Mouse (Mus musculus) layer of hippocampus, adult 9-10 months (tissue): ENCODE data around the gene Zc2hc1c.

Experiments
- DNase-seq: peaks from one replicate; pipeline ENCODE4 v3.0.0; 2022; ENCODE audit warnings: low spot score

Gene Zc2hc1c

DNA sequence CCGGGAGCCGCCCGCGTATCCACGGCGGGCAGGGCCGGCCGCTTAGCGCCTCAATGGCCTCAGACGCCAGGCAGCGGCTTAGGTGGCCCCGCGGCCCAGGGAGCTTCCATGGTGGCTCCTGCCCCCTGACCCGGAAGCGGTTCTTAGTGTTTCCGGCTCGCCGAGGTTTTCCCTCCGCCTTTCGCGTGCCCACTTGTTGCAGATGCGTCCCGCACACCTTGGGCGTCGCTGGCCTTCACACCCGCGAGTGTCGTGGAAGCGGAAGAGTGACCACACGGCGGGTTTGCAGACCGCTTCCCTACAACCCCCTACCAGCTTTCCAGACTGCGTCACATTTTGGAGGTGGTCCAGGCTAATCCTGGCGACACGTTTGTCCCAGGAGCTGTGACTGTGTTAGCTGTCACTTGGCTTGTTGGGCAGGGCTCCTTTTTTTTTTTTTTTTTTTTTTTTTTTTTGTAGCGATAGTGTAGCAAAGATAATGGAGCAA is 50.9 kb downstream of the Zc2hc1c start, which contains the start of gene Nek9:
TSS of gene Nek9 (minus strand) at position 120 of the 487 bp plus-strand sequence.
- DNase-seq: peak; percentile 88

DNA sequence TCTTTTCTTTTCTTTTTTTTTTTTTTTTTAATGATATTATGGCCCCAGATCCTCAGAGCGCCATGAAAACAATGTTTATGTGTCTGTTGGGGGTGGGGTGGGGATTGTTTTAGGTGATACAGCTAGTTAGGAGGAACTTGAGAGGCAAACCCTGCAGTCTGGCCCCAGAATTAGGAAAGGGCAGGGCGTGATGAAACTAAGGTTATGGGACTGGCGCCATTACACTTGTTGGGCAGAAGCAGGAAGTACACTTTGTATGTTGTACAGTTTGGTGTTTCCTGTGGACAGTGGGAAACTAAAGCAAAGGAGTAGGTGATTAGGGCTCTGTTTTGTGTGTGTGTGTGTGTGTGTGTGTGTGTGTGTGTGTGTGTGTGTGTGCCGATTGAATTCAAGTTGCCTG is 51.6 kb downstream of the Zc2hc1c start:
- DNase-seq: no peak

DNA sequence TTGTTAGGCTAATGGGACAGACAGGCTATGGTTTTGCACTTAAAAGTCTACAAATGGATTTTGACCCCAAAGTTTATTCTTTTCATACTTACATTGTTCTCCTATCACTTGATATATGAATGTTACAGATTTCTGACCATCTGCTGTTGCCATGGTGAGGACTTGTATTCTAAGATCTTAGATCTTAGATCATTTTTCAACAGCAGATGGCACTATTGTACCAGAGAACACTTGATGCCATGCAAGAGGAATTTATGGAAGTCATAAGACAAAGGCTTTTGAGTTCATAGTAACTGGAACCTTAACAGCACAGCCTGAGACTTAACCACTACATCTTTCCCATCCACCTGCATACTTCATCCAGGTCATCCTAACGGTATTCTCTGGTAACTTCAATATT is 52.7 kb downstream of the Zc2hc1c start:
- peak; percentile 79 for DNase-seq

DNA sequence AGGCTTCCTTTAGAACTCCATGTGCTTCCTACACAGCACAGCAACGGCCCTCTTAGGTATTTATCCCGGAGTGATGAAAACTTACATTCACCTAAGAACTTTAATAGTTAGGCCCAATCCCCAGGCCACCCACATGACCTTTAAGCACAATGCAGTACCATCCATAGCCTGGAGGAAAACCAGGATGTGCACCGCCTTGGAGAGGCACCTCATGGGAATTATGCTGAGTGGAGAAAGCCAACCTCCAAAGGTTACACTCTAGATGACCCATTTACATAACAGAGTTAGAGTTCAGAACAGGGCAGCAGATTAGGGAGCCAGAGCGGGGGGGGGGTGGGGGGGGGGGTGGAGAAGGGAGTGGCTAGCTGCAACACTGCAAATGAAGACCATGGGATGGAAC is 53.9 kb downstream of the Zc2hc1c start:
- no peak for DNase-seq

DNA sequence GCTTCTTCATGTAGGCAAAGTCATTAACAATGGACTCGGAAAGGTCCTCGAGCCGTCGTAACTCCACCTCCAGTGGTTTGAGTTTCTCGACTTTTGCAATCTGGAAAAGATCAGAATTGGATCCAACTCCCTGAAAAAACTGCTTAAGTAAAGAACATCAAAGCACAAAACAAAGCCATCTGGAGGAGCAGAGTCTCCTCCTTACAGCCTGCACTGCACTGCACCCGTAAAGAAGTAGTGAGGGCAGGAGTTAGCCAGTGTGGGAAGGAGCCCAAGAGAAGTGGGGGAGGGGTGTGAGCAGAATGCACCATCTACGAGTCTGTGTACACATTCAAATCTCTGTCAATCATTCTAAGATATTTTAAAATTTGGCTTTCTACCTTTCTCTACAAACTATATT is 55.9 kb downstream of the Zc2hc1c start:
- no peak for DNase-seq

DNA sequence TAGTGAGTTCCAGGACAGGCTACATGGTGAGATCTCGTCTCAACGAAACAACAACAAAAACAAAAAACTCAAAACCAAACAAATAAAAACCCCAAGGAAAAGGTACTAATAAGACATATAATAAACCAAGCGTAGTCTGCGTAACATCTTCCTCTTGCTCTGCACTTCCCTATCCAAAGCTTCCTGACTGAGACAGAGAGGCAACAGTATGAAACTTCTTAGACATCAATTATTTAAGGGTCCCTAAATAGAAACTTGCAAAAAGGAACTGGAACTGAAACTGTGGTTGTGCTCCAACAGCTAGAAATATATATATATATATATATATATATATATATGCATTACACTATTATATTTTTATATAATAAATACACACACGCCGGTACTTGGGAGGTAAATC is 57.2 kb downstream of the Zc2hc1c start:
- no peak for DNase-seq

DNA sequence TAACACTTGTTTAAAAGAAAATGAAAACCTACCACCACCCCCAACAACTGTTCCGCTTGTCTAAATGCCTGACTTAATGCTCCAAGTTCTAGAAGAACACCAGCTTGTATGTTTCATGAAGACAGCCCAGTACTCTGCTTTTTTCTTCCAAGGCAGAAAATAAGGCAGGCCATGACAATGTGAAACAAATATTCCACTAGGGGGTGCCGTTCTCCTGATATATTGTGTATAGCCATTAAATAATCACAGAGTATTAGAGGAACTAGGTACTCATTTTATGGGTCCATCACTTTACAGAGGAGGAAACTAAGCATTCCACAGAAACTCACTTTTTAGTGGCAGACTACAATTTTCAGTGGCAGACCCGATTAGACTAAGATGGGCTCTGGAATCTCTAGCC is 58.0 kb downstream of the Zc2hc1c start:
- DNase-seq: peak; percentile 90

DNA sequence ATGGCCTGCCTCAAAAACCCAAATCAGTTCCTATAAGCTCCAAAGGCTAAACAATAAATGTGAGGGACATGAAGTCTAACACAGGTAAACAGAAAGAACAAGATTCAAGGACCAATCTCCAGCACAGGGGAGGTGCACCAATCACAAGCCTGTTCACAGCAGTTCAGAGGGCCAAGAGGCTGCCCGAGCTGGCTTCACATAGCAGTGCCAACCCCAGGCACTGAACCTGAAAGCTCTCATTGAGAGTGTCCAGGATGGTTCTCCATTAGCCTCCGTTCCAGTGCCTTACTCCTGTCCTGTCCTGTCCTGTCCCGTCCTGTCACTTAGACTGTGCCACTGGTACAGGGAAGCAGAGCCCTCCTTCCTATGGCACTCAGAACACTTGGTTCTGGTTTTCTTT is 58.8 kb downstream of the Zc2hc1c start:
- DNase-seq: no peak

DNA sequence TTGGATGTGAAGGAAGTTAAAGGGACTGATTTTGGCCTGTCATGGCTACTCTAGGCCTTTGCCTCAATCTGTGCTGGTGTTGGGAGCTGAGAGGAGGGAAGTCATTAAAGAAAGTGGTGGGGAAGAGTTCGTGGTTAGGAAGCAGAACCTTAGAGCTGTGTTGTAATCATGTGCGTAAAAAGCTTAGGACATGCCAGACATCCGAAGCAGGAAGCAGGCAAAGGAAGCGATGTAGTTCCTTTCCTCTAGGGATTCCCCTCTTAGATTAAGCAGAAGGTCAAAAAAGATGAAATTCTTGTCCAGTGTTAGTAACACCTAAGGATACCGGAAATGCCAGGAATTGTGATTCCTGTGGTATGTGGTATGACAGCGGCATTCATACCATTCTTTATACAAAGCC is 59.9 kb downstream of the Zc2hc1c start:
- no peak for DNase-seq
